Mouse (Mus musculus) forebrain, embryonic 16.5 days (tissue): ENCODE results near the gene B020031M17Rik. TPM values are rescaled to one million over a fixed set of nuclear protein-coding genes. Genes with fewer than 3 reads are reported as not detected.
"Not testable (repeated sequence)": the region's sequence is repeated elsewhere in the genome, so short reads cannot be mapped to it uniquely, and the experiment has no call there.

Experiments
- ATAC-seq: fragments of 200-750 bp; cut with Nextera tagmentation; 2 replicates; pipeline ENCODE4 v1.8.0; 2017; ENCODE audit warnings: mild to moderate bottlenecking, moderate library complexity
- H3K27ac ChIP-seq: fragments of 300-500 bp; sonication (generic); 2 replicates; pipeline ENCODE4 v1.5.1; 2014; ENCODE audit warnings: low read length, control low read depth
- H3K27me3 ChIP-seq: fragments of 300-500 bp; sonication (generic); replicated peaks from 2 replicates; pipeline ENCODE4 v1.6.1; 2014; ENCODE audit warnings: low read length; ENCODE audit not compliant: control insufficient read depth, insufficient read depth
- H3K36me3 ChIP-seq: fragments of 300-500 bp; sonication (generic); 2 replicates; pipeline ENCODE4 v1.6.1; 2014; ENCODE audit not compliant: control insufficient read depth, insufficient read depth
- H3K4me1 ChIP-seq: fragments of 300-500 bp; sonication (generic); replicated peaks from 2 replicates; pipeline ENCODE4 v1.6.1; 2014; ENCODE audit warnings: low read length; ENCODE audit not compliant: control insufficient read depth, insufficient read depth
- H3K4me2 ChIP-seq: fragments of 300-500 bp; sonication (generic); 2 replicates; pipeline ENCODE4 v1.6.1; 2014; ENCODE audit warnings: mild to moderate bottlenecking, low read length, control low read depth
- H3K4me3 ChIP-seq: fragments of 300-500 bp; sonication (generic); replicated peaks from 2 replicates; pipeline ENCODE4 v1.5.1; 2014; ENCODE audit warnings: mild to moderate bottlenecking, low read length, control low read depth
- H3K9ac ChIP-seq: fragments of 300-500 bp; sonication (generic); replicated peaks from 2 replicates; pipeline ENCODE4 v1.6.1; 2014; ENCODE audit warnings: low read depth, low read length, control low read depth
- H3K9me3 ChIP-seq: fragments of 300-500 bp; sonication (generic); 2 replicates; pipeline ENCODE4 v1.6.1; 2016; ENCODE audit warnings: low read length; ENCODE audit not compliant: control insufficient read depth
- WGBS: fragments of 180-500 bp; shearing (Covaris S2); extraction: QIAGEN DNeasy Blood & Tissue Kit; methylation state at CpG from one replicate; pipeline ENCODE4 v1.1.7; 2014; 5-methylcytosine and 5-hydroxymethylcytosine counted together
- polyA plus RNA-seq: library from polyadenylated mRNA; unstranded; fragments of >200 nt; fragmentation: Nextera tagmentation; extraction: Ambion mirVana; gene quantifications from 2 replicates; pipeline ENCODE4 v1.2.1, GENCODE M21; 2015

The B020031M17Rik gene
- polyA plus RNA-seq, 1 experiment from 2014 or later, result not detected

- not testable (repeated sequence) for H3K9me3 ChIP-seq, H3K4me1 ChIP-seq, H3K4me3 ChIP-seq, H3K27ac ChIP-seq, H3K9ac ChIP-seq, H3K27me3 ChIP-seq, ATAC-seq, H3K36me3 ChIP-seq, H3K4me2 ChIP-seq
- no CpG with 5 or more reads among the region's 5 CpGs for WGBS
Observed at GRCm38 (mm10) chr13:119962856-119963255, 12.2 kb upstream of the B020031M17Rik start.

GRCm38 (mm10) chr13:119955567-119955966 is 5.0 kb upstream of the B020031M17Rik start:
- not testable (repeated sequence) for H3K4me1 ChIP-seq, H3K9me3 ChIP-seq, H3K4me3 ChIP-seq, H3K4me2 ChIP-seq, H3K36me3 ChIP-seq, ATAC-seq, H3K9ac ChIP-seq, H3K27me3 ChIP-seq, H3K27ac ChIP-seq
- no CpG with 5 or more reads among the region's 5 CpGs for WGBS

- H3K9ac ChIP-seq, H3K4me3 ChIP-seq, H3K27me3 ChIP-seq, H3K4me2 ChIP-seq, H3K9me3 ChIP-seq, H3K27ac ChIP-seq, ATAC-seq, H3K36me3 ChIP-seq, H3K4me1 ChIP-seq: not testable (repeated sequence)
- WGBS, result 89% methylated on average over 2 of the region's 2 CpGs
Observed at GRCm38 (mm10) chr13:119955089-119955488, 4.5 kb upstream of the B020031M17Rik start.

GRCm38 (mm10) chr13:119929172-119929571 is 21.4 kb downstream of the B020031M17Rik start, which contains the start of gene Gm21761:
Gene Gm21761 (minus strand): TSS chr13:119929272.
- H3K4me1 ChIP-seq, H3K27ac ChIP-seq, ATAC-seq, H3K4me3 ChIP-seq, H3K9ac ChIP-seq, H3K9me3 ChIP-seq, H3K27me3 ChIP-seq, H3K36me3 ChIP-seq, H3K4me2 ChIP-seq: not testable (repeated sequence)
- WGBS, result no CpG with 5 or more reads among the region's 5 CpGs

- H3K4me2 ChIP-seq, H3K4me3 ChIP-seq, H3K4me1 ChIP-seq, H3K36me3 ChIP-seq, ATAC-seq, H3K9ac ChIP-seq, H3K27ac ChIP-seq, H3K9me3 ChIP-seq, H3K27me3 ChIP-seq: not testable (repeated sequence)
- 74% methylated on average over 2 of the region's 3 CpGs for WGBS
Observed at GRCm38 (mm10) chr13:119924597-119925340, 25.8 kb downstream of the B020031M17Rik start.

GRCm38 (mm10) chr13:119916966-119917722 is 33.5 kb downstream of the B020031M17Rik start:
- not testable (repeated sequence) for H3K4me2 ChIP-seq, ATAC-seq, H3K4me1 ChIP-seq, H3K36me3 ChIP-seq, H3K27me3 ChIP-seq, H3K9ac ChIP-seq, H3K9me3 ChIP-seq, H3K27ac ChIP-seq, H3K4me3 ChIP-seq
- 84% methylated on average over 4 of the region's 5 CpGs for WGBS

- H3K4me3 ChIP-seq, H3K36me3 ChIP-seq, ATAC-seq, H3K4me1 ChIP-seq, H3K4me2 ChIP-seq, H3K27me3 ChIP-seq, H3K9me3 ChIP-seq, H3K9ac ChIP-seq, H3K27ac ChIP-seq: not testable (repeated sequence)
- 74% methylated on average over 2 of the region's 2 CpGs for WGBS
Observed at GRCm38 (mm10) chr13:119916449-119916848, 34.2 kb downstream of the B020031M17Rik start.

Other genes with a start within 250 kb of the B020031M17Rik start
- 7.4 and 8.0 TPM in 2 replicates for gene Nim1k, start 194.9 kb downstream of the B020031M17Rik start, polyA plus RNA-seq
- 41.8 and 42.7 TPM in 2 replicates for gene Zfp131, start 159.9 kb downstream of the B020031M17Rik start, polyA plus RNA-seq
- not detected in 2 replicates for gene AF067063, start 120.6 kb downstream of the B020031M17Rik start, polyA plus RNA-seq
- not detected in 2 replicates for gene D13Ertd608e, start 114.8 kb downstream of the B020031M17Rik start, polyA plus RNA-seq
- not detected in 2 replicates for gene Tcstv1, start 56.0 kb downstream of the B020031M17Rik start, polyA plus RNA-seq
- gene Gm21761, start 21.5 kb downstream of the B020031M17Rik start, polyA plus RNA-seq, result not detected in 2 replicates
- not detected in 2 replicates for gene Gm36079, start 76.2 kb upstream of the B020031M17Rik start, polyA plus RNA-seq
- not detected in 2 replicates for gene Gm21188, start 101.4 kb upstream of the B020031M17Rik start, polyA plus RNA-seq
- not detected in 2 replicates for gene Gm20767, start 189.4 kb upstream of the B020031M17Rik start, polyA plus RNA-seq
- not detected in 2 replicates for gene Gm21818, start 221.6 kb upstream of the B020031M17Rik start, polyA plus RNA-seq